Mouse (Mus musculus) embryonic stem cell, embryonic (primary cell): Measurements from ENCODE around the gene 1700067K01Rik.

Experiments used
- CTCF ChIA-PET, 4 experiments: fragments of 300-600 bp in 2 of 4; fragments of 350-600 bp in 2 of 4; sonication (Branson Sonifier 250); formaldehyde crosslinking; loops; one replicate each; lab custom pipeline; 2022; ENCODE audit warnings: inconsistent platforms in 2 of 4; lab: Charles Lee
- POLR2A ChIA-PET, 4 experiments: fragments of 300-600 bp in 2 of 4; fragments of 350-600 bp in 2 of 4; sonication (Branson Sonifier 250); formaldehyde crosslinking; loops; one replicate each; lab custom pipeline; 2022; ENCODE audit warnings: antibody characterized with exemption in 4 of 4, inconsistent platforms in 1 of 4; lab: Charles Lee

Gene 1700067K01Rik

DNA sequence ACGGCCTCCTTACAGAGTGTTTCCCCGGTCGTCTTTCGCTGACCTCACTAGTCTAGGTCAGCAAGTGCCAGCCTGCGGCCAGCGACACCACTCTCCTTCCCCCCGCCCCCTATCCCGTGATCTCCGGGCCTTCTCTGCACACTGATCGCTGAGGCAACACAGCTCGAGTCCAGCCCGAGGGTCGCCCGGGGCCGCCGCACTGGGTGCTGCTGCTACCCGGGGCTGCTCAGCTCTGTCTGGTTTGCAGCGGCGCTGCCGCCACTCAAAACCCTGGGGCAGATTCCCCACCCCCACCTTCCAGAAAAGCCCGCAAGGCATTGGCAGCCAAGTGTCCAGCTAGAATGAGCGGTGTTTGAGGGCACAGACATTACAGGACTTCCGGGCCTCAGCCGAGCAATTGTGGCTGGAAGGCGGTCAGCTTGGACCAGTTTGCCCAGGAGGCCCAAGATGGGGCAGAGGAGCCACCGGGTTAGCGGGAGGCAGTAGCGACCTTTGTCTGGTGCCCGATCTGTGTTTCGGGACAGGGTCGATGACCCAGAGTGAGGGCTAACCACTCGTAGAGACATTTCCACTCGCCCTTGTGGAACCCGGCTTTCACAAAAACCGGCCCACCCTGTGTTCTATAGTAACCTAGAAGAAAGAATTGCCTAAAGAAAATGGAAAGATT is 11.3 kb downstream of the 1700067K01Rik start:
- POLR2A ChIA-PET = interaction anchor here in 3 of 4 experiments (0.5 to 3.1 kb wide), 23 partner anchors 8 to 945 kb away, joined by 3 to 10 read pairs (median 4); partner anchors contain the start of genes Palm3 (in 2 of the 3), Dcaf15 (in 1 of the 3), Dnajb1 (in 1 of the 3) and Tecr (in 1 of the 3)
- CTCF ChIA-PET = interaction anchor here (0.5 to 1.1 kb wide), 8 partner anchors 11 to 633 kb away, joined by 3 to 6 read pairs (median 3); partner anchors contain the start of gene Rfx1 (in 1 of the 4)

DNA sequence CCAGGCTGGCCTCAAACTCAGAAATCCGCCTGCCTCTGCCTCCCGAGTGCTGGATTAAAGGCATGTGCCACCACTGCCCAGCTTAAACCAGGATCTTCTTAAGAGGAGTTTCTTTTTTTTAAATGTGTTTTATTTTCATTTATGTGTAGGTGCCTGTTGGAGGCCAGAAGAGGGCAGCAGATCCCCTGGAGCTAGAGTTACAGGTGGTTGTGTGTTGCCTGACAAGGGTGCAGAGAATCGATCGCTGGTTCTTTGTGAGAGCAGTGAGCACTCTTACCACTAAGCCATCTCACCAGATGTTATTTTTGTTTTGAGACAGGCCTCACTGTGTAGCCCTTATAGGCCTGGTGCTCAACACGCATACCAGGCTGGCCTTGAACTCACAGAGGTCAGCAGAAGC is 14.5 kb downstream of the 1700067K01Rik start:
- POLR2A ChIA-PET = interaction anchor here in 2 of 4 experiments (1.1 to 1.3 kb wide), 3 partner anchors 21 to 60 kb away, joined by 3 read pairs; partner anchors contain the start of genes Asf1b (in 1 of the 2) and Gm10644 (in 1 of the 2)
- CTCF ChIA-PET = interaction anchor here in 3 of 4 experiments (0.6 to 1.2 kb wide), 4 partner anchors 23 to 215 kb away, joined by 3 to 4 read pairs (median 4); no protein-coding TSS in a partner anchor

DNA sequence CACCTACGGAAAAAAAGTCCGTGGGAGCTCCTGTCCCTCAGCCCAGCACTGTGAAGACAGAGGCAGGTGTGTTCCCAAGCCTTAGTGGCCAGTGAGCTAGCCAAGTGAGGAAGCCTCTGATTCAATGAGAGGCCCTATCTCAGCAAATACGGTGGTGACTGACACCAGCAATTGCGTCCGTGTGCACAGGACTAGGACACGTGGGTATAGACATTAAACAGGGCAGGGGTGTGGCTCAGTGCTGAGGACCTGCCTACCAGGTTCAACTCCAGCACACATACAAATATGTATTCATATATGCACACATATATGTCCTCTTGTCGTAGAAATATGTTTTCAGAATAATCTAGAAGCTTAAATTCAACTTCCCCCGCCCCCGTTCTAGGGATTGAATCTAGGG is 18.4 kb downstream of the 1700067K01Rik start:
- ChIA-PET POLR2A (interaction anchor here in 3 of 4 experiments (0.6 to 1.6 kb wide), 8 partner anchors 9 to 828 kb away, joined by 3 to 8 read pairs (median 4); partner anchors contain the start of gene 1700067K01Rik (in 1 of the 3)), CTCF (interaction anchor here in 2 of 4 experiments (0.6 to 3.2 kb wide), 4 partner anchors 10 to 425 kb away, joined by 3 to 11 read pairs (median 7); no protein-coding TSS in a partner anchor)

DNA sequence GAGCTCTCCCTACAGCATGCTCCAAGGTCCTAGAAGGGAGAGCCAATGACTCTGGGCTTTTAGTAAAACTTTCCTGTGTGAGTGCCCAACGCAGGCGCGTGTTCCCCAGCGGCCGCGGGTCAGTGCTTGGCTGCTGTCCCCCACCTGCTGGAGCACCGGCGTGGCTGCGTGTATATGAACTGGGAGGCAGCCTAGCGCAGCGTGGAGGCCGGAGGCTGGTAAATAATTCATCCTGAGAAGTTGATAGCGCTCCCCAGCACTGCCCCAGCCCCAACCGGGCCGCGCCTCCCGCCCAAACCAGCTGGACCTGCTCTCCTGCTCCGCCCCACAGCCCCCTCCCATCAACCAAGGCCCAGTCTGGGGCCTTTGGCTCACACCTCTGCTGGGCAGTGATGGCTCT is 19.8 kb downstream of the 1700067K01Rik start, which contains the start of gene Palm3:
TSS of gene Palm3 (plus strand) at position 376 of the 400 bp plus-strand sequence.
- ChIA-PET CTCF (interaction anchor here in 2 of 4 experiments (1.5 to 2.1 kb wide), 2 partner anchors 11 to 18 kb away, joined by 3 to 9 read pairs; no protein-coding TSS in a partner anchor), POLR2A (interaction anchor here (0.8 to 1.5 kb wide), 20 partner anchors 9 to 216 kb away, joined by 3 to 8 read pairs (median 3); partner anchors contain the start of genes 2210011C24Rik (in 2 of the 4), 1700067K01Rik (in 1 of the 4), Dcaf15 (in 1 of the 4) and Rln3 (in 1 of the 4))

DNA sequence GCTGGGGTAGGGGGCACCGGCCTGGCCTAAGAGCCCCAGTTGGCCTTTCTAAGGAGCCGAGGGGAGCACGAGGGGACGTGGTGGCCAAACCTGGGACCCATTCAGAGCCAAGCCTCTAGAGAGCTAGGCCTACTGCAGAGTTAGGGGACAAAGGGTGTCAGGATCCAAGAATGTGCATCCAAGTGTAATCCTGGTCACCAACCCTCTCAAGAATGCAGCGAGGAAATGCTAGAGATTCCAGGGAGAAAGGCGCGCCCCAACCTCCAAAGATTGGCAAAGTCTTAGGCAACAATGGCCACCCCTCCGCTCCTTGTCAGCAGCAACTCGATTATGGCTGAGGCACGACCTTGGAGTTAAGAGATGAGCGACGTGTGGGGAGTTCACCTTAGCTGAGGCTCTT is 20.3 kb downstream of the 1700067K01Rik start:
- CTCF ChIA-PET = interaction anchor here in 2 of 4 experiments (0.6 to 2.1 kb wide), 3 partner anchors 11 to 560 kb away, joined by 3 to 9 read pairs (median 3); no protein-coding TSS in a partner anchor
- POLR2A ChIA-PET = interaction anchor here (0.8 to 1.5 kb wide), 21 partner anchors 9 to 216 kb away, joined by 3 to 8 read pairs (median 3); partner anchors contain the start of genes 2210011C24Rik (in 2 of the 4), 1700067K01Rik (in 1 of the 4), Dcaf15 (in 1 of the 4) and Rln3 (in 1 of the 4)

DNA sequence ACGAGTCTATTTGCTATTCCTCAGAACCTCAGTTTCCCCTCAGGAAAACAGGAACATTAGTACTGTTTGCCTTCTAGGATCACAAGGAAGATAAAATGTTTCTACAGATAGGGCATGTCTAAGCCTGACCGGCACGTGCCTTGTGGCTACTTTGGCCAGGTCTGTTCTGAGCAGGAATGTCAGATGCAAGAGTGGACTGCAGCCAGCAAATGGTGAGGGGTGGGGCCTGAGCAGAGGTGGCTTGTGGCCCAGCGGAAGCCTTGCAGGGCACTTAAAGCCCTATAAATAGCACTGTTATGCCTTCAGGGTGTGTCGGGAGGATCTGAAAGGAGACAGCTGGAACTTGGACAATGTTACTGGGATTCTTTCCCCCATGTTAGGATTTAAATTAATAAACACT is 21.8 kb downstream of the 1700067K01Rik start:
- ChIA-PET POLR2A (interaction anchor here in 3 of 4 experiments (0.6 to 2.2 kb wide), 9 partner anchors 10 to 247 kb away, joined by 3 to 7 read pairs (median 4); partner anchors contain the start of gene Mri1 (in 1 of the 3)), CTCF (interaction anchor here in 3 of 4 experiments (1.0 to 2.4 kb wide), 9 partner anchors 13 to 214 kb away, joined by 3 to 12 read pairs (median 4); partner anchors contain the start of genes Asf1b (in 2 of the 3) and Gm10644 (in 2 of the 3))

DNA sequence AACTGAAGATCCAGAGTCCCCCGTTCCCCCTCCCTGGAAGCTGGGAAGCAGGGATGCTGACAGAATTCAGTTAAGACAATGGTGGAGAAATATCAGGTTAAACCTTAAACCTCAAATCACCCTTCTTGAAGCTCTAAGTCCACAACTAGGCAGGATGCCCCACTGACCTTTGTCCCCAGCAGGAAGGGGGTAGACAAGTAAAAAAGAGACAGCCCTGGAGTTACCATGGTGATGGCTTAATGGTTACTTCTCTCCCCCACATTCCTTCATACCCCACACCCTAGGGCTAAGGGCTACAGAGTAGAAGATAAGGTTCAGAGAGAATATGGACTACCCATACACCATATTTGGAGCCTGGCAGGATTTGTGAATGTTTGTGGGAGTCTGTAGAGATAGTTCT is 22.3 kb downstream of the 1700067K01Rik start:
- ChIA-PET POLR2A (interaction anchor here (0.6 to 2.2 kb wide), 17 partner anchors 11 to 585 kb away, joined by 3 to 7 read pairs (median 3); partner anchors contain the start of genes 1700067K01Rik (in 1 of the 4), Asf1b (in 1 of the 4), Gm10644 (in 1 of the 4) and Mri1 (in 1 of the 4)), CTCF (interaction anchor here in 3 of 4 experiments (0.6 to 2.4 kb wide), 21 partner anchors 9 to 317 kb away, joined by 3 to 12 read pairs (median 3); partner anchors contain the start of genes Asf1b (in 2 of the 3), Gm10644 (in 2 of the 3), 2210011C24Rik (in 1 of the 3) and Rfx1 (in 1 of the 3))

DNA sequence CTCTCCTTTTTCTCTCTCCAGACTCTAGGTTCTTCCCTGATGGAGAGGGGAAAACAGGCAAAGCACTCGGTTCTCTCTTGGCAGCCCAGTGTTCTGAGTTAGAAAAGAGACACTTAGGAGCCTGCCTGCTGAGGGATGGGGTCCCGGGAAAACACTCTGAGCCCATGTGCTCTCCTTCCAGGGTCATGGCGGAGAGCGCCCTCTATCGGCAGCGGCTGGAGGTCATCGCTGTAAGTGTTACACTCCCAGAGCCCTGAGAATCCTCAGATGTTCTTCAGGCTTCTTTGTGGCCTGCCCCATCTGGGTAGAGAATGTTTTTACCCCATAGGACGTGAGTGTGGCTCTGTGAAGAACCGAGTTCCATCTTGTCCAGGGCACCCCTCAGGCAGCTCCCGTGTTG is 22.9 kb downstream of the 1700067K01Rik start:
- POLR2A ChIA-PET = interaction anchor here in 3 of 4 experiments (0.6 to 2.2 kb wide), 18 partner anchors 12 to 584 kb away, joined by 3 to 7 read pairs (median 4); partner anchors contain the start of genes 1700067K01Rik (in 1 of the 3), Asf1b (in 1 of the 3), Dcaf15 (in 1 of the 3) and Gm10644 (in 1 of the 3)
- CTCF ChIA-PET = interaction anchor here (0.6 to 2.4 kb wide), 27 partner anchors 9 to 372 kb away, joined by 3 to 12 read pairs (median 3); partner anchors contain the start of genes Asf1b (in 2 of the 4), Gm10644 (in 2 of the 4), 2210011C24Rik (in 1 of the 4) and Gipc1 (in 1 of the 4)

DNA sequence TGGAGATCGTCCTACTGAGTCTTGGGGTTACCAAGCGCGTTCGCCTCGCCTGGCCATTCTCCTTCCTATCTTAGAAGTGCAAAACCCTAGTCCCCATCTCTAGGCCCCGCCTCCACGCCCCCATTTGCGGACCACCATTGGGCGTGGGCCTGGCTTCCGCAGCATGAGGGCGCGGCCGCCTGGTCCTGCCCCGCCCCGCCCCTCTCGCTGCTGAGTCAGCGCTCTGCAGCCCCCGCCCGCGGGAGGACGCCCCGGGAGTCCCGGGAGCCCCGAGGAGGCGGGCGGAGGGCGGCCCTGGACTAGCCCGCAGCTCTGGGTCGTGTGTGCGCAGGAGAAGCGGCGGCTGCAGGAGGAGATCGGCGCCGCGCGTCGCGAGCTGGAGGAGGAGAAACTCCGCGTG is 24.6 kb downstream of the 1700067K01Rik start:
- POLR2A ChIA-PET = interaction anchor here in 3 of 4 experiments (0.5 to 3.2 kb wide), 15 partner anchors 12 to 330 kb away, joined by 3 to 19 read pairs (median 4); partner anchors contain the start of genes Asf1b (in 2 of the 3), 2210011C24Rik (in 1 of the 3), Dcaf15 (in 1 of the 3) and Gm10644 (in 1 of the 3)
- CTCF ChIA-PET = interaction anchor here (0.6 to 2.0 kb wide), 16 partner anchors 8 to 1555 kb away, joined by 3 to 7 read pairs (median 3); partner anchors contain the start of gene 2210011C24Rik (in 1 of the 4)

DNA sequence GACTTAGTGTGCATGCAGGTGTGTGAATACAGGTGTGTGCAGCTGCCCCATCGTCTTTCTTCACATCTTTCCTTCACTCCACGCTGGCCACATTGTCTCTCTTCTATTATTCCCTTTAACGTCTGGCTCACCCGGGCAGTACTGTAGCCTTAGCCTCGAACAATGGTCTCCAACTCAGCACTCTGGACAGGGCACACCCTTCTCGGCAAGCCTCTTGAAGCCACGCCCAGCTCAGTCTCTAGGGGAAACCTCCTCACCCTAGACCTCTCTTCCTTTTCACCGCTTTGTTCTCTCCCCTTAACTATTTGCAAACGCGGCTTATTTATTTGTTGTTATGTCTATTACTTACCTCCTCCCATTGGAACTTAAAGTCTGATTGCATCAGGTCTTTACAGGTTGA is 26.1 kb downstream of the 1700067K01Rik start:
- POLR2A ChIA-PET = interaction anchor here (0.6 to 3.2 kb wide), 26 partner anchors 9 to 312 kb away, joined by 3 to 19 read pairs (median 4); partner anchors contain the start of genes 2210011C24Rik (in 2 of the 4), Dcaf15 (in 2 of the 4), Rfx1 (in 2 of the 4) and 1700067K01Rik (in 1 of the 4)
- CTCF ChIA-PET = interaction anchor here (0.6 to 3.5 kb wide), 16 partner anchors 10 to 461 kb away, joined by 3 to 16 read pairs (median 3); partner anchors contain the start of genes Il27ra (in 1 of the 4) and Ndufb7 (in 1 of the 4)

DNA sequence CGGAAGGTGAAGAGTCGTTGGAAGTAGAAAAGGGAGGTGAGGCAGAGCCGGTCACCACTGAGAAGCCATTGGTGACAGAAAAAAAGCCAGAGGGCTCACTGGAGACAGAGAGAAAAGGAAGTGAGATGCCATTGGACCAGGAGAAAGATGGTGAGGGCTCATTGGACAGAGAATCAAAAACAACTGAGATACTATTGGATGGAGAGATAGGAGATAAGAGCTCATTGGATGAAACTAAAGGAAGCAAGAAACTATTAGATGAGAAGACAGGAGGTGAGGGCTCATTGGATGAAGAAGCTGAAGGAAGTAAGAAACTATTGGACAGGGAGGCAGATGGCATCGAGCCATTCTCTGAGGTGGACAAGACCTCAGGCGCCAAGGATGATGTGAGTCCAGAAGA is 28.0 kb downstream of the 1700067K01Rik start:
- ChIA-PET CTCF (interaction anchor here in 3 of 4 experiments (0.7 to 3.5 kb wide), 3 partner anchors 10 to 863 kb away, joined by 3 to 16 read pairs (median 16); no protein-coding TSS in a partner anchor), POLR2A (interaction anchor here in 3 of 4 experiments (0.6 to 3.3 kb wide), 20 partner anchors 9 to 188 kb away, joined by 3 to 12 read pairs (median 3); partner anchors contain the start of genes Il27ra (in 2 of the 3), Asf1b (in 1 of the 3), Dcaf15 (in 1 of the 3) and Gm10644 (in 1 of the 3))

DNA sequence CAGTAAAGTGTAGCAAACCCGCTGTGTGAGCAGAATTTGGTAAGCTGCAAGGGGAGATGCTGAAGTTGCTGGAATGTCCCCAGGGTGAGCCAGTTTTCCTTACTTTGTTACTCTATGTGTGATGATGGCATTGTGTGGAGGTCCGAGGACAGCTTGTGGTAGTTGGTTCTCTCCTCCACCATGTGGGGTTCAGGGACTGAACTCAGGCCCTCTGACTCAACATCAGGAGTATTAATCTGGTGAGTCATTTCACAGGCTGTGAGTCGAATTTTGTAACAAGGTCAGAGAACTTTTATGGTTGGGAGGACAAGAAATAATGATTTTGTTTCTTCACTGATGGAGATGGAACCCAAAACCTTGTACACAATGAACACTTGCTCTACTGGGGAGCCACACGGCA is 31.5 kb downstream of the 1700067K01Rik start:
- POLR2A ChIA-PET = interaction anchor here in 2 of 4 experiments (0.6 to 1.2 kb wide), 5 partner anchors 31 to 205 kb away, joined by 3 to 4 read pairs (median 3); no protein-coding TSS in a partner anchor
- CTCF ChIA-PET = interaction anchor here in 3 of 4 experiments (0.6 to 1.1 kb wide), 3 partner anchors 9 to 198 kb away, joined by 3 to 4 read pairs (median 3); no protein-coding TSS in a partner anchor

DNA sequence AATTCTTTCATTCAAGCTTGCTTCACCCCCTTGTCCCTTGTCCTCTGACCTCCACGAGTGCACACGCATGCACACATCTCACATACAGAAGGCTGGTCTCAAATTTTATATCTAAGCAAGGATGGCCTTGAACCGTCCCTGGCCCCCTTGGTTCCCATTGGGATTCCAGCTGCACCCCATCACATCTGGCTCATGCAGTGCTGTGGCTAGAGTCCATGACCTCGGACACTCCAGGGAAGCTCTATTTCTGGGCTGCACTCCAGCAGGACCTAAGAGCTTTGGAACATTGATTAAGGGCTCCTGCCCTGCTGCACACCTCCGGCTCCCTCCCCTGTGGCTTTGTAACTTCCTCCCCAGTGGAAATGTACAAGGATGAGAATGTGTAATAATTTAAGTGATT is 36.7 kb downstream of the 1700067K01Rik start:
- ChIA-PET POLR2A (interaction anchor here in 2 of 4 experiments (0.6 to 3.2 kb wide), 10 partner anchors 8 to 289 kb away, joined by 3 to 19 read pairs (median 6); partner anchors contain the start of gene Rfx1 (in 1 of the 2)), CTCF (interaction anchor here in 3 of 4 experiments (0.7 to 2.2 kb wide), 8 partner anchors 10 to 146 kb away, joined by 3 to 18 read pairs (median 4); no protein-coding TSS in a partner anchor)

DNA sequence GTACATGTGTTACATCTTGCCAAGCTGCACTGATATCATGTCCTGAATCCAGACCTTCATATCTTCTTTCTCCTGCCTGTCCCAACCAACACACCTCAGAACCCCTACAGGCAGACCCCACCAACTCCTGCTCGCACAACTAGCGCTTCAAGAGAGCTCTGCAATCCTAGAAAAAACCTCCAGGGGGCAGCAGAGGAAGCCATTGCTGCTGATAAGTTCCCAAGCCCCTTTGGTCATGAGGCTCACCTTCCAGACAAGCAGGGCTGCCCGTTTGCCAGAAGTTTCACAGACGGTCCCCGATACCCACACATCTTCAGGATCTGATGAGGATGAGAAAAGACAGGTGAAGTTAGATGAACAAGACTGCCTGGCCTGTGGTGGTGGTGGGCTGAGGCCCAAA is 37.7 kb downstream of the 1700067K01Rik start:
- POLR2A ChIA-PET = interaction anchor here in 3 of 4 experiments (0.5 to 3.2 kb wide), 30 partner anchors 9 to 774 kb away, joined by 3 to 19 read pairs (median 4); partner anchors contain the start of genes 1700067K01Rik (in 1 of the 3), 4930432K21Rik (in 1 of the 3), Cc2d1a (in 1 of the 3) and Dcaf15 (in 1 of the 3)
- CTCF ChIA-PET = interaction anchor here (0.5 to 2.2 kb wide), 73 partner anchors 8 to 922 kb away, joined by 3 to 18 read pairs (median 4); partner anchors contain the start of genes Dcaf15 (in 2 of the 4), Rfx1 (in 2 of the 4), 1700067K01Rik (in 1 of the 4) and 2210011C24Rik (in 1 of the 4)

DNA sequence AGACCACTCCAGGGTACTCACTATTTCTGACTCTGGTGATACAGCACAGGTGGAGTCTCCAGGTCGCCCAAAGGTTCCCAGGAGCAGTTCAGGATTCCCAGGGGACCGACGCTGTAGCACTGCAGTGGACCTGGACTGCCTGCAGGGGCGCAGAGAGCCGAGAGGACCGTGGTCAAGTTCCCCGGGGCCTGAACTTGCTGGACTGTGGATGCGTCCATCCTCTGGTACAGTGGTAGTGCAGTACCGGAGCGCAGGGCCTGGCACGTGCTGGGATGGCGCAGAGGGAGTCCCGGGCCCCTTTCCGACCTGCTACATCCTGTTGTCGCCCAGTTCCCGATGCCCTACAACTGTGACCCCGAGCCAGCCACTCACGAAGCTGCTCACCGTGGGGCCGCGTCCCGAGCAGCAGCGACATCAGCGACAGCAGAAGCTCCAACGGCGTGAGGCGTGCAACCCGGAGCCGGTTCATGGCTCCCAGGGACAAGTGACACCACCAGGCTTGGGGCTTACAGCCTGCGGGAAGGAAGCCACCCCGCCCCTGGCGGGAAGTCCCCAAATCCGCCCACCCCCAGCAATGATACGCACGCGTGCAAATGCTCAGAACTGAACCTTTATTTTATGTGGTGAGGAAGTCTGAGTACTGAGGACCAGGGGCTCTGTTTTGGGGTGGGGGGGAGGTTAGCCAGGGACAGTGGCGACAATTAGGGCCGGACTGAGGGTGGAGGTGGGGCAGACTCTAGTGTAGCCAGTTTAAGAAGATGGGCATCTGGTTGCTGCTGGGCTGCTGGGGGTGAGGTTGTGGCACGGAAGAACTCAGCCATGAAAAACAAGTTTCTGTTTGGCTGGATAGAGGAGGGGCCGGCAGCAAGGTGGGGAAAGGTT is 41.0 kb downstream of the 1700067K01Rik start, which contains the start of gene Il27ra:
TSS of gene Il27ra (minus strand) at position 524 of the 882 bp plus-strand sequence.
- POLR2A ChIA-PET = interaction anchor here in 3 of 4 experiments (0.6 to 5.1 kb wide), 20 partner anchors 9 to 193 kb away, joined by 3 to 25 read pairs (median 3); partner anchors contain the start of genes 1700067K01Rik (in 1 of the 3), Dcaf15 (in 1 of the 3), Gm10643 (in 1 of the 3) and Palm3 (in 1 of the 3)
- CTCF ChIA-PET = interaction anchor here (0.6 to 3.1 kb wide), 16 partner anchors 8 to 1035 kb away, joined by 3 to 9 read pairs (median 4); partner anchors contain the start of gene Dcaf15 (in 1 of the 4)
